24 mouse cellular contexts compared by ENCODE assay signal in genomic region chr11:71625501-71626191, GRCm38 (mm10).
A peak's percentile ranks its signal among the peaks of the same experiment; 100 is the strongest.
DNase-seq lines count a peak whose midpoint lies in the region; ATAC-seq and TF ChIP-seq lines count a peak whose summit lies in the region.
"Had no signal": no experiment of that assay in that cellular context is flagged by ENCODE, and none has a peak within 500 bp of the region (broad histone marks: within the 10 kb centered on the region; RNA-seq: fewer than 3 reads in every experiment).

No protein-coding gene starts in this region.

- DNase-seq in adrenal gland, adult 2 months, result peak; percentile 27
- no peak for DNase-seq in adrenal gland, postnatal 4 days (ENCODE audit: low spot score in 2 of 2)
- DNase-seq in Patski (ENCODE audit: low read depth, low spot score), result peak; percentile 27
- peak; percentile 52 for DNase-seq in adrenal gland, postnatal 14 days
- no peak for DNase-seq in thymus, postnatal 0 days (ENCODE audit: low spot score)
- no peak for DNase-seq in heart, postnatal 14 days
- no peak for DNase-seq in kidney, adult 9 months
- DNase-seq: cerebellum, adult 11 months; cerebellum, adult 2 months; cerebellum, adult 9-11 months; cerebellum, postnatal 25 days; gastrocnemius, postnatal 14 days; heart, adult 11 months; heart, postnatal 36 days; kidney, adult 11 months; kidney, adult 8-10 months had no signal

- POLR2A ChIA-PET in Patski (lab: Charles Lee), result no interaction called here

- no peak for TF ChIP-seq CTCF in Patski (IDR thresholded peaks at IDR 0.05)

- H3K27me3 ChIP-seq in Patski, result no peaks in the 10 kb centered on the region
- H3K27me3 ChIP-seq: embryonic facial prominence, embryonic 12.5 days; embryonic facial prominence, embryonic 15.5 days; forebrain, embryonic 12.5 days; forebrain, embryonic 15.5 days; hindbrain, embryonic 13.5 days; intestine, embryonic 15.5 days had no signal

- peak; percentile 65 for ATAC-seq in Patski
- ATAC-seq: CD4-positive, CD25-positive, alpha-beta regulatory T cell, adult 4 months; forebrain, embryonic 15.5 days; hindbrain, embryonic 16.5 days; intestine, embryonic 15.5 days had no signal

- CTCF ChIA-PET in Patski (lab: Charles Lee), result no interaction called here

- in situ Hi-C loops in Patski (cut with MboI; ENCODE audit: low pct_unique_long_range_greater_than_20kb), result no loop called here

- intact Hi-C loops in heart, postnatal 14 days (cut with DNase I), result no loop called here

Comparison
In these comparisons a context has a peak if more than half of its experiments do, and no peak if none do; other contexts are left out.
1. DNase-seq: peak in adrenal gland, adult 2 months (single experiment), Patski (single experiment) and adrenal gland, postnatal 14 days (single experiment); none in adrenal gland, postnatal 4 days (0 of 2), thymus, postnatal 0 days (single experiment), heart, postnatal 14 days (0 of 2) and kidney, adult 9 months (single experiment).